Mouse (Mus musculus) hindbrain, embryonic 10.5 days (tissue): ENCODE measurements at regions not wholly inside any gene's neighbourhood (a gene's known extent, or its start where the extent isn't known, plus 50 kb on each side); places are given as distances from the start of the nearest gene placed in this dataset.
A peak's percentile ranks its signal among the peaks of the same experiment; 100 is the strongest.

Experiments
- DNase-seq: peaks from one replicate; pipeline ENCODE4 v3.0.0-alpha.2; 2017; ENCODE audit warnings: low spot score
- H3K27ac ChIP-seq: fragments of 300-500 bp; sonication (generic); 2 replicates; pipeline ENCODE4 v1.5.1; 2016; ENCODE audit warnings: mild to moderate bottlenecking, moderate library complexity
- H3K27me3 ChIP-seq: fragments of 300-500 bp; sonication (generic); 2 replicates; pipeline ENCODE4 v1.6.1; 2016; ENCODE audit warnings: mild to moderate bottlenecking; ENCODE audit not compliant: poor library complexity, insufficient read depth, severe bottlenecking
- H3K36me3 ChIP-seq: fragments of 300-500 bp; sonication (generic); 2 replicates; pipeline ENCODE4 v1.6.1; 2016; ENCODE audit warnings: mild to moderate bottlenecking, moderate library complexity
- H3K4me1 ChIP-seq: fragments of 300-500 bp; sonication (generic); replicated peaks from 2 replicates; pipeline ENCODE4 v1.6.1; 2016; ENCODE audit warnings: mild to moderate bottlenecking
- H3K4me3 ChIP-seq: fragments of 300-500 bp; sonication (generic); 2 replicates; pipeline ENCODE4 v1.5.1; 2016; ENCODE audit warnings: mild to moderate bottlenecking, moderate library complexity
- H3K9me3 ChIP-seq: fragments of 300-500 bp; sonication (generic); 2 replicates; pipeline ENCODE4 v1.6.1; 2016; ENCODE audit warnings: mild to moderate bottlenecking, moderate library complexity
- WGBS: fragments of 180-500 bp; shearing (Covaris S2); methylation state at CpG from one replicate; pipeline ENCODE4 v1.1.7; 2016; 5-methylcytosine and 5-hydroxymethylcytosine counted together

DNA sequence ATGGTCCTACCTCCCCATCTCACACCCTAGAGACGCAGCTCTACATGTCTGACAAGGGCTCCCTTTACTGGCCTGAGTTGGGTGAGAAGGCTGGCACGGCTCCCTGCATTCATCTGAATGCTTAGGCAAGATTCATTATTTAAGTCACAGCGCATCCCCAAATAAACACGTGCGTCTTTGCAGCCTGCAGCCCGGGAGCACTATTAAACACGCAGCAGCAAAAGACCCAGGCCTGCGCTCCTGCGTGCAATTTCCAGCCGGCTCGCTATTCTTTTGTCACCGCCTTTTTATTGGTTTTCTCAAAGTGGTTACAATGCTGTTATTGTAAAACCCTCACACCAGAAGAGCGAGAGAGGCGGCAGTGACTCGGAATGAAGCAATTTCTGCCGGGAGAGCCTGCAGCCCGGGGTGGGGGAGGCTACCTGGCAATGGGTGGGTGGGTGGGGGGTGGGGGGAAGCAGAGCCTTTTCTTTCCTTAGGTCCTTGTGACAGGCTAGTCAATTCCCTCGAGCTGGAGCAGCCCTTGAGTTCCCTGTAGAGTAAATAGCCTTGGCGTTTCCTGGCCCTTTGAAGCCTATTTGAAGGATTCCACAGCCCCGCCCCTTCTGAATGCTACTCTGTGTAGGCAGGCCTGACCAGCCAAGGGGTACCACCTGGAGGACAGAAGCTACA is 333.3 kb downstream of the Bcor start:
- Histone ChIP-seq H3K27ac (peak overlapping the region; percentile 29; the same call in 1 of the 2 replicates), H3K4me1 (peaks cover 14% of the 10 kb centered on the region), H3K4me3 (peak overlapping the region; percentile 29; the same call in 1 of the 2 replicates), H3K36me3 (no peaks in the 10 kb centered on the region), H3K27me3 (peaks cover 74% of the 10 kb centered on the region), H3K9me3 (no peaks in the 10 kb centered on the region)
- no peak for DNase-seq
- WGBS, result 25% methylated on average over 20 of the region's 20 CpGs

DNA sequence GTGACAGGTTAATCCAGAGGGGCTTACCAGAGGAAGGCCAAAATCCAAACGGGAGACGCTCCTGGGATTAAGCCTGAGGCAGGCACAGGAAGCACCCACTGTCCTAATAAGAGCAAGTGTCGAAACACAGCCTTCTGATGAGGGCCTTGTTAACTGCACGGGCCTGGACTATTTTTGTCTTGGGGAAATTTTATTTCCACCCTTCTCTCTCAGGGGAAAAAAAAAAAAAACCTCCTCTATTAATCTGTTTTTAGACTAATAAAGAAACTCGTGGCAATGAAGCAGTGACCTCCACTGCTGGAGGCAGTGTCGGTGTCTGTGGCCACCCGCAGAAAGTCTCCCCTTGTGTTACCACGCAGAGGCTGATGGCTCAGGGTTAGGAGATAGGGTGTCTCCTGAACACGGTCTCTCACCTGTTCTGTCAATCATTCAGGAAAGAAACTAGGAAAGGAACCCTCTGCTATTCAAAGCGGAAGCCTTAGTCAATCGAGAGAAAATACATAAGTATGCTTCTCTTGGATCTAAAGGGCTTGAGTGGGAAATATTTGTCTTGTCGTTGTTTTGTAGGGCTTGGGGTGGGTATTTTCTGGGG is 330.6 kb downstream of the Bcor start:
- no peaks in the 10 kb centered on the region for H3K36me3 ChIP-seq
- DNase-seq, result no peak
- H3K4me3 ChIP-seq, result no peak overlapping the region
- H3K27me3 ChIP-seq, result peaks cover 66% of the 10 kb centered on the region
- H3K4me1 ChIP-seq, result peaks cover 11% of the 10 kb centered on the region; the same call in 1 of the 2 replicates
- WGBS, result 79% methylated on average over 12 of the region's 12 CpGs
- H3K9me3 ChIP-seq, result no peaks in the 10 kb centered on the region
- H3K27ac ChIP-seq, result no peak overlapping the region

DNA sequence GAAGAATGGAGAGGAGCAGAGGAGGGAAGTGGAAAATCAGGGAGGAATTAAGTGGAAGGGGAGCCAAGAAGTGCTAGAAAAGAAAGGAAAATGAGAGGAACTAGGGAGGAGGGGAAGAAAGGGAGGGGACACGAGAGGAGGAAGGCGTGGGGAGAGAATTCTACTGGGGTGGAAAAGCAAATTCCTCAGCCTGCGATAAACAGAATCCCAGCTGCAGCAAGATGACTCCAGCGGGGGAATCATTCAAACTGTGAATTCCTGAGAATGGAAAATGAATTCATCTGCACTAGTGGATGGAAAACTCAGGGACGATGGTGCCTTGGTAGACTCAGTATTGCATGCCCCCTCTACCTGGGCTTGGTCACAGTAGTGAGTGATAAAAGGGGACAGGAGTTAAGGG is 322.6 kb downstream of the Bcor start:
- H3K27me3 ChIP-seq, result peaks cover 72% of the 10 kb centered on the region

DNA sequence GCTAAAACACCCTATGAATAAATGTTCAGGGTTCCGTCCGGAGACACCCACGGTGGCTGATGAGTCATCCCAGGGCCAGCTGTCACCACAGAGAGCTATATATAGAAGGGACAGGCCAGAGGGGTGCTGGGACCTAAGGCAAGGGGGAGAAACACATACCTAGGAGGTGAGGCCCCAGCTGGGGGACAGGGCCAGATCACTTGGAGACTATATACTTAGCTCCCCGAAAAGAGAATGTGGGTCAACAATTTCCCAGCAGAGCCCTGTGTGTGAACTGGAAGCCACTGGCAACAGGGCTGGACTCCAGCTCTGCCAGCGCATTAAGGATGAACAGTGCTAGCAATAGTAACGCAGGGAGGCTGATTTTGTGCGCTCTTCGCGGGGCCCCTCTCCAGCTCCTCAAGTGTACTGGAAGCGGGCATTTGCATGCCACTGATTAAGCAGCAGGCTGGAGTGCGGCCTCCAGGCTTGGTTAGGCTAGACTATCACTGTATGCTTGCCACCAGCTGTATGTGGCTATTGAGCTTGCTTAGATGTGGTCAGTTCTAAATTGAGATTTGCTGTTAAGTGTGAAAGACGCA is 320.4 kb downstream of the Bcor start:
- peaks cover 22% of the 10 kb centered on the region for H3K4me1 ChIP-seq
- no peaks in the 10 kb centered on the region for H3K9me3 ChIP-seq
- H3K27me3 ChIP-seq, result peaks cover 67% of the 10 kb centered on the region
- DNase-seq, result no peak
- WGBS, result 69% methylated on average over 12 of the region's 12 CpGs
- no peak overlapping the region for H3K4me3 ChIP-seq
- H3K36me3 ChIP-seq, result no peaks in the 10 kb centered on the region
- H3K27ac ChIP-seq, result no peak overlapping the region

More for the DNA sequence above, 322.6 kb downstream of the Bcor start:
- Histone ChIP-seq H3K4me1 (peaks cover 22% of the 10 kb centered on the region), H3K9me3 (no peaks in the 10 kb centered on the region), H3K36me3 (no peaks in the 10 kb centered on the region), H3K27ac (no peak overlapping the region), H3K4me3 (no peak overlapping the region)
- no peak for DNase-seq
- WGBS, result 63% methylated on average over 5 of the region's 5 CpGs

DNA sequence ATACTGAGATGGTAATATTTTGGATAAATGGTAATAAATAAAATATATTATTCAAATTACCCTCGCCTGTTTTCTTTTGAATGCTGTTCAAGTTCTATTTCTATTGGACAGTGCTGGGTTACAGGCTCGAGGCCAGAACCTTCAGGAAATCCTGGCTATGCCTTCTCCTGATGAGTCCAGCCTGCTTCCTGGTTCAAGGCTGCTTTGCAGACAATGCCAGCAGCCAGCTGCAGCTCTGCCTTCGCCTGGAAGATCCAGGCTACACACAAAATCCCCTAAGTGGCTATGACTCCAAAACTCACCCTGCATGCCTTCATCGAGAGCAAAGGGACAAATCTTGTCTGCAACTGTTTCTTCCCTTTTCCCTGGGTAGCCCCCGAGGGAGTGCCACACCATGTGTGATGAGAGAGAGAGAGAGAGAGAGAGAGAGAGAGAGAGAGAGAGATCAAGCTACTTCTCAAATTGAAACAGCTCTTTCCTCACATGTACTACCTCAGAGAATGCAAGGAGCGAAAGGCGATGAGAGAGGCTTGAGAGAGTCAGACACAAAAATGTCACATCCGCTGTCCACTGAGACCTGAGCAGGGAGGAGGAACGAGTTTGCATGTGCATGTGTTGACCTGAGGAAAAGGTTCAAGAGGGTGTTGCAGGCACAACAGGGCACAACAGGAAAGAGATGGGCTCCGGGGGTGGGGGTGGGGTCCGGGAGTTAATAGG is 319.7 kb downstream of the Bcor start:
- peaks cover 22% of the 10 kb centered on the region for H3K4me1 ChIP-seq
- no peak for DNase-seq
- H3K27ac ChIP-seq, result 0 out of 2 replicates have a peak overlapping the region, but pooled peaks have one; percentile 23
- WGBS, result 56% methylated on average over 11 of the region's 11 CpGs
- H3K4me3 ChIP-seq, result no peak overlapping the region
- no peaks in the 10 kb centered on the region for H3K36me3 ChIP-seq
- no peaks in the 10 kb centered on the region for H3K9me3 ChIP-seq
- H3K27me3 ChIP-seq, result peaks cover 69% of the 10 kb centered on the region

DNA sequence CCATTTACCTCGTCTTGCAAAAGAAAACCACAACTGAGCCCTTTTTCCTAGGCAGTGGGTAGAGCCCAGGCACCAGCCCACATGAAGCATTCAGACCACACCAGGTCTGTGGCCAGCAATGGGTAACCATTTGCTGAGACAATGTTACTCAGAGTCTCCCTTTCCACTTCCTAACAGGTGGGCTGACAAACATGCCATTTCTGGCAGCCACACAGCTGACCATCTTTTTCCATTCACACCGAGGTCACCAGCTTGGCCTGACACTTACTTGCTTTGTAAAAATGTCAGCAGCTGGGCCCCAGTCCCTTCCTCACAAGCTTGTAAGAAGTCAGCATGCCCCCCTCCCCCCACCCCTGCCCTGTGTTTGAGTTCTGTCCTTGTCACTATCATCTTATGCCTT is 314.6 kb downstream of the Bcor start:
- H3K9me3 ChIP-seq, result no peaks in the 10 kb centered on the region
- no peak for DNase-seq
- no peak overlapping the region for H3K27ac ChIP-seq
- H3K36me3 ChIP-seq, result no peaks in the 10 kb centered on the region
- WGBS, result 70% methylated on average over 2 of the region's 2 CpGs
- no peak overlapping the region for H3K4me3 ChIP-seq
- H3K4me1 ChIP-seq, result peaks cover 18% of the 10 kb centered on the region
- peaks cover 44% of the 10 kb centered on the region for H3K27me3 ChIP-seq

DNA sequence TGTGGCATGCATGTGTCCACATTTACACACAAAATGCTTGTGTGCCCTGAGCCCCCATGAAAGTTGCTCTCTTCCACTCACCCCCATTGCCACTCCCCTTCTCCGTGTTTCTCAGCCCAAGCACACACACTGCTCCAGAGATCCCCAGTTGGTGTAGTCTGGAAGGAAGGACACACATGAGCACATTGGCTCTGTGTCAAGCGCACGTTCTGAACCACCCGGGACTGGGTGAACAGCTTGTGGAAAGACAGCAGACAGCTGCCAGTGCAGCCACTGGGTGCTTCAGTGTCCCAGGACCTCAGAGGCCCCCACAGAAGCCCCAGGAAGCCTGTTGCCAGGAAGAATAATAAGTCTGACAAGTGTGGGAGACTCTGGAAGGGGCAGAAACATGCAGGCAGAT is 304.2 kb downstream of the Bcor start:
- Histone ChIP-seq H3K9me3 (no peaks in the 10 kb centered on the region), H3K36me3 (no peaks in the 10 kb centered on the region), H3K27ac (no peak overlapping the region), H3K27me3 (peaks cover 91% of the 10 kb centered on the region), H3K4me1 (peaks cover 11% of the 10 kb centered on the region), H3K4me3 (no peak overlapping the region)
- DNase-seq, result no peak
- WGBS, result 78% methylated on average over 4 of the region's 4 CpGs

DNA sequence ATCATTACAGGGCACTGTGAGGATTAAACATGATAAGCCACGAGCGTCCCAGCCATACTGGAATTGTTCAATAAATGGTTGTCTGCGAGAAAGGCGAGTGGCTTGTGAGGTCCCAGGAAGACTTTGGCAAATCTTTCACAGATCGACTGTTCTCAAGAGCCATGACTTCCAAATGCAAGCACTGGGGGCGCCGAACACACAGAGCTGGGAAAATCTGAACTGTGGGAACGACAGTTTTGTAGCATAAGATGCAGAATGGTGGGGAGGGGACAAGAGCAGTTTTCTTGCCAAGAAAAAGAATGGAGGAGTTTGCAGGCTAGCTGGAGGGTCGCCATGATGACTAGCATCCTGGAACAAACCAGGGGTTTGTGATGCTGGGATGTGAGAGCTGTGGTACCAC is 300.8 kb downstream of the Bcor start:
- Histone ChIP-seq H3K27ac (no peak overlapping the region), H3K4me1 (peaks cover 17% of the 10 kb centered on the region), H3K4me3 (no peak overlapping the region), H3K9me3 (no peaks in the 10 kb centered on the region), H3K36me3 (no peaks in the 10 kb centered on the region), H3K27me3 (peaks cover 98% of the 10 kb centered on the region)
- WGBS, result 65% methylated on average over 9 of the region's 9 CpGs
- no peak for DNase-seq

DNA sequence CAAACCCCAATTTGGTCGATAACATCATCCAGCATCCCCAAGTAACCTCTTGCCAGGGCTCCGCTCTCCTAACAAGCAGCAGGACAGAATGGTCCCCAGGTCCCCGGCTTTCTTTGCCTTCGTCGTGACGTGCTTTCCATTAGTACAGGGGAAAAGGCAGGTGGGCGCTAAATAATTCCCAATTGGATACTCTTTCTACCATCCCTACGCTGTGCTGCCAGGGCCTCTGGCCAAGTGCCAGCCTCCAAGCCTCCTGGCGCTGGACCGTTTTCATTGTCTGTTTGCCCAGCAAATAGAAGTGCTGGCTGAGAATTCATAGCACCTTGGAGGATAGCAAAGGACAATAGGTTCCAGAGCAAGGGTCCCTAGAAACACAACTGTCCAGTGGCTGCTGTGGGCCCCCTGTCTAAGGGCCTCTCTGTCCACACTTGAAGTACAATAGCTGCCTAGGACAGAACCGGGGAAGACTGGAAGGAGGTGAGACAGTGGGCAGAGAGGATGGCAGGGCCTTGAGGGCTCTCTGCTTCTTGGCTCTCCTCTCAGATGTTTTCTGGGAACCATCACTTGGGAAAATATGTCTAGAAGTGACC is 298.9 kb downstream of the Bcor start:
- Histone ChIP-seq H3K27ac (no peak overlapping the region), H3K4me3 (no peak overlapping the region), H3K36me3 (no peaks in the 10 kb centered on the region), H3K27me3 (peaks cover 98% of the 10 kb centered on the region), H3K4me1 (peaks cover 17% of the 10 kb centered on the region), H3K9me3 (no peaks in the 10 kb centered on the region)
- no peak for DNase-seq
- WGBS, result 59% methylated on average over 11 of the region's 11 CpGs

DNA sequence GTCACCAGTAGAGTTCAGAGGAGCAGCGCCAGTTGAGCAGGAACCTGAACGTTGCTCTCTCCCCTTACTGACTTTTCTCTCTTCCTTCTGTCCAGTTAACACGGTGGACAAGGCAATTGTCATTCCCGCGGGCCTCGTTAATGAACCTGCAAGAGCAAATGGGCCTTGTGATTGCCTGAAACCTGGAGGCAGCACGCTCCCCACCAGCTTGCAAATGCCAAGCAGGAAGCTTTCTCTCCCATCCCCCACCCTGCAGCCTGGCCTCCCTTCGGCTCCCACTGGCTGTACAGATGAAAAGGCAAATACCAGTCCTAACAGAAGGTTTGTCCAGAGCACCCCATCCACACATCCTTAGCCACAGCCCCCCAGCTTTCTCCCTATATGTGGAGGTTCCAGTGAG is 298.3 kb downstream of the Bcor start:
- Histone ChIP-seq H3K4me1 (peaks cover 17% of the 10 kb centered on the region), H3K36me3 (no peaks in the 10 kb centered on the region), H3K27me3 (peaks cover 98% of the 10 kb centered on the region), H3K9me3 (no peaks in the 10 kb centered on the region), H3K4me3 (no peak overlapping the region), H3K27ac (no peak overlapping the region)
- DNase-seq, result peak; percentile 22
- WGBS, result 25% methylated on average over 8 of the region's 8 CpGs

DNA sequence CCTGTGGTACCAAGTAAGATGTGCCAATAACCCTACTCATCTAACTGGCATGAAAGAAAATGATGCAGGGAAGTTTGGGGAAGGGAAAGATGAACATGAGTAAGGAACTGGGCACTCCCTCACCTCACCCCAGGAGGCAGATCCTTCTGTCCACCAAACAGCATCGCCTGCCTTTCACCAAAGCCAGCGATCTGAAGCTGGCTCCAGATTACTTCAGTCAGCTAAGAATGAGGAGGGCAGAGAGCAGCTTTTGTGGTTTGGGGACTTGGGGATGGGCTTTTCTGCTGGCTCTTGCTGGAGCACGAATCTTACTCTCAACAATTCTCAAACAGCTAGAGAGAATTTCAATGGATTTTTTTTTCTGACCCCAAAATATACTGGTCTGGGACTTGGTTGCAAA is 297.0 kb downstream of the Bcor start:
- Histone ChIP-seq H3K36me3 (no peaks in the 10 kb centered on the region), H3K4me3 (no peak overlapping the region), H3K4me1 (peaks cover 17% of the 10 kb centered on the region), H3K27me3 (peaks cover 91% of the 10 kb centered on the region), H3K9me3 (no peaks in the 10 kb centered on the region), H3K27ac (no peak overlapping the region)
- 25% methylated on average over 3 of the region's 3 CpGs for WGBS
- DNase-seq, result no peak

DNA sequence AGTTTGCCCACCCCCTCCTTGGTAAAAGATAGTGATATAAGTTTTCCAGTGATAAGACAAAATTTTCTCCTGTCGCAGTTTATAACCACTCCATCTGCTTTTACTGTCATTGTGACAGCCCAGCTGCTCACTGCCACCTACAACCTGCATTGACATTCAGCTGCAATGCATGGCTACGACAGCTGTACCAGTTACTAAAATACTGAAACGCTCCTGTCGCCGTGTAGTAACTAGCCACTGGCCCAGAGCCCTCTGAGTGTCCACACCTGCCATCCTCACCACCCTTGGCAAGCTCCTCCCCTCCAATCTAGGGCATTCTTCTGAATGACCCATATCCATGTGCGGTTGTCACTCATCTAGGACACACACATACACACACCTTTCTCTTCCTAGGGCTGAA is 286.2 kb downstream of the Bcor start:
- no peaks in the 10 kb centered on the region for H3K9me3 ChIP-seq
- 88% methylated on average over 6 of the region's 6 CpGs for WGBS
- H3K36me3 ChIP-seq, result no peaks in the 10 kb centered on the region
- DNase-seq, result no peak
- H3K27ac ChIP-seq, result no peak overlapping the region
- H3K4me3 ChIP-seq, result no peak overlapping the region
- H3K4me1 ChIP-seq, result no peaks in the 10 kb centered on the region
- H3K27me3 ChIP-seq, result peaks cover 75% of the 10 kb centered on the region

DNA sequence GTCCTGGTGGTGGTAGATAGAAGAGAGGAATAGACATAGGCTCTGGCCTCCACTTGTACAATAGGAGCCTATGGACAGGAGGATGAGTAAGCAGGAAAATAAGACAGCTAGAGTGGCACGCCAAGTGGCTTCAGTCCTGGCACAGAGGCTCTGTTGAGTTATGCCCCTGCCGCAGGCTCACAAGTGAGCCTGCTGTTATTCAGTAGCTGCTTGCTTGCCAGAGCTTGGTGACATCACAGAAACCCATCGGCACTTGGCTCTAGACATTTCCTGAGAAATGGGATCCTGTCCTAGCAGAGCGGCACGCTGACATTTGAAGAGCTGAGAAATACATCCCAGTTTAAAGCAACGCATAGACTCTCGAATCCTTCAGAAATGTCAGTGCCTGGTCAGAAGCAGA is 283.5 kb downstream of the Bcor start:
- H3K9me3 ChIP-seq, result no peaks in the 10 kb centered on the region
- H3K4me3 ChIP-seq, result no peak overlapping the region
- no peaks in the 10 kb centered on the region for H3K36me3 ChIP-seq
- WGBS, result 88% methylated on average over 7 of the region's 7 CpGs
- no peaks in the 10 kb centered on the region for H3K4me1 ChIP-seq
- no peak overlapping the region for H3K27ac ChIP-seq
- peaks cover 71% of the 10 kb centered on the region for H3K27me3 ChIP-seq
- no peak for DNase-seq
